Comparison of ENCODE assay signal across 14 mouse cellular contexts in genomic region chr9:75781600-75781999, GRCm38 (mm10). TPM values are rescaled to one million over a fixed set of nuclear protein-coding genes. Genes with fewer than 3 reads are reported as not detected.
DNase-seq lines count a peak whose midpoint lies in the region; ATAC-seq and TF ChIP-seq lines count a peak whose summit lies in the region.
"Had no signal": no experiment of that assay in that cellular context is flagged by ENCODE, and none has a peak within 500 bp of the region (broad histone marks: within the 10 kb centered on the region; RNA-seq: fewer than 3 reads in every experiment).

No protein-coding gene starts in this region.

- CTCF ChIA-PET in Patski (lab: Charles Lee), result interaction anchor here (0.6 to 1.3 kb wide), 2 partner anchors 9 to 17 kb away, joined by 3 read pairs; no protein-coding TSS in a partner anchor

- no peaks in the 10 kb centered on the region for H3K9me3 ChIP-seq in forebrain, embryonic 12.5 days
- H3K9me3 ChIP-seq in forebrain, embryonic 16.5 days (ENCODE audit: control insufficient read depth, low read length), result no peaks in the 10 kb centered on the region
- no peaks in the 10 kb centered on the region for H3K9me3 ChIP-seq in kidney, postnatal 0 days (replicated peaks; ENCODE audit: low read length)
- H3K9me3 ChIP-seq in kidney, embryonic 16.5 days (ENCODE audit: low read length), result no peaks in the 10 kb centered on the region

- POLR2A ChIA-PET in Patski (lab: Charles Lee), result no interaction called here

- TF ChIP-seq CTCF in kidney, postnatal 0 days (IDR thresholded peaks at IDR 0.05; ENCODE audit: low read depth), result no peak
- TF ChIP-seq CTCF in Patski (IDR thresholded peaks at IDR 0.05), result no peak

- in situ Hi-C loops in Patski (cut with MboI; ENCODE audit: low pct_unique_long_range_greater_than_20kb), result no loop called here

- no peaks in the 10 kb centered on the region for H3K36me3 ChIP-seq in forebrain, embryonic 12.5 days (replicated peaks)
- no peaks in the 10 kb centered on the region for H3K36me3 ChIP-seq in forebrain, embryonic 16.5 days (ENCODE audit: control insufficient read depth, insufficient read depth)
- no peaks in the 10 kb centered on the region for H3K36me3 ChIP-seq in kidney, postnatal 0 days (ENCODE audit: insufficient read depth, low read length)
- no peaks in the 10 kb centered on the region for H3K36me3 ChIP-seq in kidney, embryonic 16.5 days (ENCODE audit: insufficient read depth, low read length)

- H3K4me1 ChIP-seq in forebrain, embryonic 12.5 days, result peaks cover 11% of the 10 kb centered on the region
- no peaks in the 10 kb centered on the region for H3K4me1 ChIP-seq in forebrain, embryonic 16.5 days (replicated peaks; ENCODE audit: control insufficient read depth, insufficient read depth, low read length)
- no peaks in the 10 kb centered on the region for H3K4me1 ChIP-seq in kidney, postnatal 0 days (replicated peaks; ENCODE audit: insufficient read depth, low read length)
- H3K4me1 ChIP-seq in kidney, embryonic 16.5 days (ENCODE audit: insufficient read depth, low read length), result peaks cover 5% of the 10 kb centered on the region; the same call in 1 of the 2 replicates

- no peaks in the 10 kb centered on the region for H3K27me3 ChIP-seq in forebrain, embryonic 12.5 days
- H3K27me3 ChIP-seq in forebrain, embryonic 16.5 days (replicated peaks; ENCODE audit: control insufficient read depth, insufficient read depth, low read length), result no peaks in the 10 kb centered on the region
- no peaks in the 10 kb centered on the region for H3K27me3 ChIP-seq in kidney, postnatal 0 days (ENCODE audit: insufficient read depth, low read length)
- H3K27me3 ChIP-seq in kidney, embryonic 16.5 days (ENCODE audit: insufficient read depth, low read length), result no peaks in the 10 kb centered on the region
- peaks cover under 1% of the 10 kb centered on the region for H3K27me3 ChIP-seq in Patski

- DNase-seq in kidney, postnatal 0 days (ENCODE audit: low spot score), result peak; percentile 21
- no peak for DNase-seq in Patski (ENCODE audit: low read depth, low spot score)
- DNase-seq in mesoderm, embryonic 11.5 days (ENCODE audit: low read depth, low spot score), result peak; percentile 76
- DNase-seq in left cerebral cortex, postnatal 10 days (ENCODE audit: extremely low spot score in 1 of 2, low spot score in 2 of 2), result no peak
- DNase-seq in right cerebral cortex, postnatal 14 days, result no peak
- DNase-seq: gastrocnemius, postnatal 10 days; right cerebral cortex, adult 18-20 months; thymus, postnatal 4 days had no signal

- intact Hi-C loops in left cerebral cortex, postnatal 10 days (cut with DNase I), result no loop called here

- no peak overlapping the region for H3K4me3 ChIP-seq in forebrain, embryonic 12.5 days (replicated peaks)
- no peak overlapping the region for H3K4me3 ChIP-seq in forebrain, embryonic 16.5 days (replicated peaks; ENCODE audit: low read length)
- no peak overlapping the region for H3K4me3 ChIP-seq in kidney, postnatal 0 days (replicated peaks; ENCODE audit: low read depth, low read length)
- H3K4me3 ChIP-seq in kidney, embryonic 16.5 days (ENCODE audit: low read length), result no peak overlapping the region
- H3K4me3 ChIP-seq: erythroblast, embryonic 14.5 days had no signal

- H3K4me2 ChIP-seq in forebrain, embryonic 12.5 days, result 0 out of 2 replicates have a peak overlapping the region, but pooled peaks have one; percentile 9
- H3K4me2 ChIP-seq in forebrain, embryonic 16.5 days (ENCODE audit: low read length), result no peak overlapping the region
- H3K4me2 ChIP-seq in kidney, postnatal 0 days (ENCODE audit: low read length), result no peak overlapping the region
- no peak overlapping the region; the same call in 1 of the 2 replicates for H3K4me2 ChIP-seq in kidney, embryonic 16.5 days (replicated peaks; ENCODE audit: low read depth, low read length)

- ATAC-seq in forebrain, embryonic 12.5 days (ENCODE audit: low FRiP score), result no peak; the same call in 1 of the 2 replicates
- ATAC-seq in forebrain, embryonic 16.5 days, result no peak
- ATAC-seq in kidney, postnatal 0 days (replicated peaks; ENCODE audit: low FRiP score, low read depth), result no peak
- no peak; the same call in 1 of the 2 replicates for ATAC-seq in kidney, embryonic 16.5 days (ENCODE audit: low FRiP score, low TSS enrichment)
- peak; percentile 35 for ATAC-seq in Patski
- ATAC-seq: hindbrain, postnatal 0 days had no signal

- H3K9ac ChIP-seq in forebrain, embryonic 12.5 days, result no peak overlapping the region
- no peak overlapping the region for H3K9ac ChIP-seq in forebrain, embryonic 16.5 days (replicated peaks; ENCODE audit: low read depth, low read length)
- H3K9ac ChIP-seq in kidney, postnatal 0 days (ENCODE audit: low read depth, low read length), result no peak overlapping the region
- no peak overlapping the region for H3K9ac ChIP-seq in kidney, embryonic 16.5 days (replicated peaks; ENCODE audit: low read length)

- H3K27ac ChIP-seq in forebrain, embryonic 12.5 days, result no peak overlapping the region
- no peak overlapping the region for H3K27ac ChIP-seq in forebrain, embryonic 16.5 days (ENCODE audit: low read length)
- H3K27ac ChIP-seq in kidney, postnatal 0 days, result no peak overlapping the region
- no peak overlapping the region for H3K27ac ChIP-seq in kidney, embryonic 16.5 days (ENCODE audit: low read length)
- H3K27ac ChIP-seq: hindbrain, postnatal 0 days; macrophage had no signal

- 29% methylated on average over 5 of the region's 5 CpGs for WGBS in forebrain, embryonic 12.5 days
- 26% methylated on average over 5 of the region's 5 CpGs for WGBS in forebrain, embryonic 16.5 days
- 9% methylated on average over 5 of the region's 5 CpGs for WGBS in kidney, postnatal 0 days
- WGBS in kidney, embryonic 16.5 days, result 10% methylated on average over 5 of the region's 5 CpGs

RNA-seq across cellular contexts. Expression of gene Bmp5, which starts 6.4 kb away (rescaled TPM):
- polyA plus RNA-seq in forebrain, embryonic 12.5 days (2016; fragmentation: Nextera tagmentation; extraction: Ambion mirVana), result 2.1 and 4.1 TPM in 2 replicates
- polyA plus RNA-seq in forebrain, embryonic 16.5 days (2015; fragmentation: Nextera tagmentation; extraction: Ambion mirVana), result 2.0 and 2.4 TPM in 2 replicates
- polyA plus RNA-seq in kidney, postnatal 0 days (2015; fragmentation: Nextera tagmentation; extraction: Ambion mirVana), result 0.38 and 0.39 TPM in 2 replicates
- 1.2 and 1.9 TPM in 2 replicates for polyA plus RNA-seq in kidney, embryonic 16.5 days (2015; fragmentation: Nextera tagmentation; extraction: Ambion mirVana)
- not detected for polyA plus RNA-seq in Patski (2021)
- total RNA-seq in left cerebral cortex, postnatal 10 days (2021), result 1 to 10 TPM; 1.8 to 1.9 TPM
- polyA plus RNA-seq: erythroblast, embryonic 14.5 days; macrophage had no signal

Comparison
In these comparisons a context has a peak if more than half of its experiments do, and no peak if none do; other contexts are left out.
1. DNase-seq: peak in kidney, postnatal 0 days (single experiment) and mesoderm, embryonic 11.5 days (single experiment); none in Patski (single experiment), left cerebral cortex, postnatal 10 days (0 of 2) and right cerebral cortex, postnatal 14 days (single experiment).